Mouse (Mus musculus) stomach, embryonic 15.5 days (tissue): ENCODE data around the gene Lyar. TPM values are rescaled to one million over a fixed set of nuclear protein-coding genes. Genes with fewer than 3 reads are reported as not detected.

Experiments used
- ATAC-seq: fragments of 200-750 bp; cut with Nextera tagmentation; 2 replicates; pipeline ENCODE4 v1.8.0; 2017; ENCODE audit warnings: low read depth, moderate number of reproducible peaks, moderate TSS enrichment; ENCODE audit not compliant: insufficient read depth, low FRiP score
- H3K27ac ChIP-seq: fragments of 300-500 bp; sonication (generic); 2 replicates; pipeline ENCODE4 v1.5.1; 2015; ENCODE audit warnings: mild to moderate bottlenecking, inconsistent platforms
- H3K27me3 ChIP-seq: fragments of 300-500 bp; sonication (generic); replicated peaks from 2 replicates; pipeline ENCODE4 v1.6.1; 2015; ENCODE audit warnings: inconsistent platforms
- H3K36me3 ChIP-seq: fragments of 300-500 bp; sonication (generic); 2 replicates; pipeline ENCODE4 v1.6.1; 2015; ENCODE audit warnings: inconsistent platforms
- H3K4me1 ChIP-seq: fragments of 300-500 bp; sonication (generic); 2 replicates; pipeline ENCODE4 v1.6.1; 2015; ENCODE audit warnings: inconsistent platforms
- H3K4me2 ChIP-seq: fragments of 300-500 bp; sonication (generic); 2 replicates; pipeline ENCODE4 v1.6.1; 2015; ENCODE audit warnings: mild to moderate bottlenecking, inconsistent platforms
- H3K4me3 ChIP-seq: fragments of 300-500 bp; sonication (generic); replicated peaks from 2 replicates; pipeline ENCODE4 v1.5.1; 2015; ENCODE audit warnings: inconsistent platforms
- H3K9ac ChIP-seq: fragments of 300-500 bp; sonication (generic); 2 replicates; pipeline ENCODE4 v1.6.1; 2015; ENCODE audit warnings: inconsistent platforms
- H3K9me3 ChIP-seq: fragments of 300-500 bp; sonication (generic); 2 replicates; pipeline ENCODE4 v1.6.1; 2016; ENCODE audit warnings: inconsistent platforms
- WGBS: fragments of 180-500 bp; shearing (Covaris S2); methylation state at CpG from one replicate; pipeline ENCODE4 v1.1.7; 2015; 5-methylcytosine and 5-hydroxymethylcytosine counted together
- polyA plus RNA-seq: library from polyadenylated mRNA; unstranded; fragments of >200 nt; fragmentation: Nextera tagmentation; extraction: Ambion mirVana; gene quantifications from 2 replicates; pipeline ENCODE4 v1.2.1, GENCODE M21; 2015

Gene Lyar
- polyA plus RNA-seq, 1 experiment from 2014 or later, result 96.6 TPM

DNA sequence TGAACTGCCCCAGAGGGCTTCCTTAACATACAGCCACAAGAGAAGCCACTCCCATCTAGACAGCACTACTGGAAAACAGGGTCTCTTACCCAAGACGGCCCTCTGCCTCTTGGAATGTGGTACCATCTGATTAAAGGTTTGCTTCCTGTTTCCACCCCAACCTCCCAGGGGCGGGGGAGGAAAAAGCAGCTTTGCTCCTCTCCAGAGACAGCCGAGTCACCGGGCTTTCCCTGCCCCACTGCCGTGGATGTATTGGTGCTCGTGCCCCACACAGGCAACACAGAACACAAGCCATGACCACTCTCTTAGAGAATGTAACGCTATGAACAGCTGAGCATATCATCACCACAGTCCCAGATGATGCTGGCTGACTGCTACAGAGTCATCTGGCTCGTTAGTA is 11.3 kb upstream of the Lyar start:
- Histone ChIP-seq H3K9me3 (no peaks in the 10 kb centered on the region), H3K4me3 (no peak overlapping the region), H3K9ac (no peak overlapping the region), H3K4me2 (no peak overlapping the region), H3K36me3 (peaks cover 30% of the 10 kb centered on the region), H3K27me3 (no peaks in the 10 kb centered on the region), H3K27ac (no peak overlapping the region), H3K4me1 (no peaks in the 10 kb centered on the region)
- ATAC-seq, result no peak
- 68% methylated on average over 8 of the region's 8 CpGs for WGBS

DNA sequence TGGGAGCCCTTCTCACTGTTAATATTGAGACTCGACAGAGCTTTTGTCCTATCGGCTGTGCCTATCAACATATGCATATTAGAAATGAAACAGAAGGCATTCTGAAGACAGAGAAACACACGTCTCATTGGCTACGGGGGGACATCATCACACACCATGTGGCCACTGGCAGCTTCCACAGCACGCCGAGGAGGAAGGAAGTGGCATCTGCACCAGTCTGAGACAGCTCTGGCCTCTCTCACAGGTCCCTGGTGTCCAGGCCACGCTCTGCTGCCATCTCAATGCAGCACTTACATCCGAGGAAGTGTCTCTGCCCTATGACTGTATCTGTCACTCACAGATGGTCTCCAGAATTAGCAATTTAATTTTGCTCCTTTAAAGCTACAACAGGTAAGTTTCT is 8.6 kb upstream of the Lyar start:
- Histone ChIP-seq H3K27me3 (no peaks in the 10 kb centered on the region), H3K4me3 (no peak overlapping the region), H3K4me2 (no peak overlapping the region), H3K9ac (no peak overlapping the region), H3K36me3 (peaks cover 24% of the 10 kb centered on the region), H3K4me1 (no peaks in the 10 kb centered on the region), H3K27ac (no peak overlapping the region), H3K9me3 (no peaks in the 10 kb centered on the region)
- ATAC-seq, result no peak
- 80% methylated on average over 8 of the region's 8 CpGs for WGBS

DNA sequence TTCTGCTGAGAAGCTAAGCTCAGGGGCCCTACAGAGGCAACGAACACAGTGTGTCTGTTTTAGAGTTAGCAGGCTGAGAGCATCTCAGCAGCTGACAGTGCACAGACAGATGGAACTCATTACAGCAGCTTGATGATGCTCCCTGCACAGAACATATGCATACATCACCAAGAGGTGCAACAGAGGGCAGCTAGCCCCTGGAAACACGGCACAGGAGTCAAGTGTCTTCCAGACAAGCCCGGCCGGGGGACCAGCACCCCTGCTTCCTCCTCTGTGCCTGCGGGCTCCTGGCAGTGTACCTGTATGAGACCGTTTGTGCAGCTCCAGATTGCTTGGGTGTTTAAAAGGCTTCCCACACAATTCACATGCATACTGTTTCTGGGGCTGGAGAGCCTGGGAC is 7.3 kb upstream of the Lyar start:
- WGBS, result 82% methylated on average over 6 of the region's 6 CpGs
- H3K9me3 ChIP-seq, result no peaks in the 10 kb centered on the region
- H3K27me3 ChIP-seq, result no peaks in the 10 kb centered on the region
- H3K4me3 ChIP-seq, result no peak overlapping the region
- H3K27ac ChIP-seq, result no peak overlapping the region
- H3K4me1 ChIP-seq, result no peaks in the 10 kb centered on the region
- no peak for ATAC-seq
- H3K9ac ChIP-seq, result no peak overlapping the region
- no peak overlapping the region for H3K4me2 ChIP-seq
- peaks cover 24% of the 10 kb centered on the region for H3K36me3 ChIP-seq

DNA sequence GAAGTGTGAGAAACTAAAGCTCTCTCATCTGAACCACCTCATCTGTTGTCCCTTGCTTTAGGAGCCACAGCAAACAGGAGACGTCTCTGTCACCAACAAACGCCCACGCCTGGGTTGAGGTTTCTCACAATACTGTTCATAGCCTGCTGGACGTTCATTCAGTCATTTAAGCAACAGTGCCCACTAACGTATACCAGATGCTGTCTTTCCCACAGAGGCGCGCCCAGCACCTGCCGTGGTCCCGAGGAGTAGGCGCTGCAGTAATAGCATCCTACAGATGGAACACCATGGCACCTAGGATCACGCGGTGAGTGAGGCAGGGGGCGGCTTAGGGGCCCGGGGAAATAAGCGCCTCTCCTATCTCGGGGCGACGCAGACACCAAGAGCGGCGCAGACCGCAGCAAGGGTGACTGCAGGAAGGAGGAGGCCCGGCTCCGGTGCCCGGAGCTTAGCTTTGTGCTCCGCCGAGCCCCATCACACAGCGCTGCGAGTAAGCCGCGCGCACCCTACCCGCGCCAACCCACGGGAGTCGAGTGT is 431 bp upstream of the Lyar start:
- Histone ChIP-seq H3K9me3 (no peaks in the 10 kb centered on the region), H3K36me3 (no peaks in the 10 kb centered on the region; the same call in 1 of the 2 replicates), H3K27me3 (no peaks in the 10 kb centered on the region), H3K4me1 (peaks cover 15% of the 10 kb centered on the region), H3K9ac (peak overlapping the region; percentile 79), H3K4me2 (peak overlapping the region; percentile 72), H3K4me3 (peak overlapping the region; percentile 74), H3K27ac (peak overlapping the region; percentile 27; the same call in 1 of the 2 replicates)
- under 1% methylated on average over 35 of the region's 35 CpGs for WGBS
- ATAC-seq, result peak; percentile 70

DNA sequence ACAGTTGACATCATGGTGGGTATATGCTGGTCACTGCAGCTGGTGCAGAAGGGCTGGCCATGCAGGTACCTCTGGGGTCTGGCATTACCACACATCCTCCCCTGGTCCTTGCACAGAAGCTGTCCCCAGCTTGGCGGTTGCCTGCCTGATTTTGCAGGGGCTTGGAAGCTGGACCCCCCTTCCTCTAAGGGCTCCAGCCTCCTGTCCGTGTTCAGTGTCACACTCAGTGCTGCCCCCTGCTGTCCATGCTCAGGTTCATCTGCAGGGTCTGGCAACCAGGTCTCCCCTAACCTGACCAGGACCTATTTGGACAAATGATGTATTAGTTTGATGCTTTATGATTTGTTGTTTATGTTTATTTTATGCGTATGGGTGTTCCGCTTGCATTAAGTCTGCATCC is 15.2 kb downstream of the Lyar start:
- WGBS, result 62% methylated on average over 4 of the region's 4 CpGs
- Histone ChIP-seq H3K27me3 (no peaks in the 10 kb centered on the region), H3K4me1 (no peaks in the 10 kb centered on the region), H3K9ac (no peak overlapping the region), H3K4me3 (no peak overlapping the region), H3K4me2 (no peak overlapping the region), H3K36me3 (peaks cover 22% of the 10 kb centered on the region), H3K27ac (no peak overlapping the region), H3K9me3 (no peaks in the 10 kb centered on the region)
- no peak for ATAC-seq

DNA sequence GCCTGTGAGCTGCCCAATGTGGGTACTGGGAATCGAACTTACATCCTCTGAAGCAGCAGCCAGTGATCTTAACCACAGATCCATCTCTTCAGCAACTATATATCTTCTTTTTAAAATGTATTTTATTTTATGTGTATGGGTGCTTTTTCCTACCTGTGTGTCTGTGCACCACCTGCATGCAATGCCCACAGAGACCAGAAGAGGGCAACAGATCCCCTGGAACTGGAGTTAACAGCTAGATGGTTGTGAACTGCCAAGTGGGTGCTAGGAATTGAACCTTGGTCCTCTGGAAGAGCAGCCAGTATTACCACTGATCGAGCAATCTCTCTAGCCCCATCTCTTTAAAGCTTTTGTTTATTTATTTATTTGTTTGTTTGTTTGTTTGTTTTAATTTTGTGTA is 16.4 kb downstream of the Lyar start:
- no peak for ATAC-seq
- no peaks in the 10 kb centered on the region for H3K4me1 ChIP-seq
- 94% methylated on average over 2 of the region's 2 CpGs for WGBS
- H3K27me3 ChIP-seq, result no peaks in the 10 kb centered on the region
- H3K4me2 ChIP-seq, result no peak overlapping the region
- H3K36me3 ChIP-seq, result peaks cover 13% of the 10 kb centered on the region
- no peak overlapping the region for H3K27ac ChIP-seq
- H3K9ac ChIP-seq, result no peak overlapping the region
- no peaks in the 10 kb centered on the region for H3K9me3 ChIP-seq
- no peak overlapping the region for H3K4me3 ChIP-seq

DNA sequence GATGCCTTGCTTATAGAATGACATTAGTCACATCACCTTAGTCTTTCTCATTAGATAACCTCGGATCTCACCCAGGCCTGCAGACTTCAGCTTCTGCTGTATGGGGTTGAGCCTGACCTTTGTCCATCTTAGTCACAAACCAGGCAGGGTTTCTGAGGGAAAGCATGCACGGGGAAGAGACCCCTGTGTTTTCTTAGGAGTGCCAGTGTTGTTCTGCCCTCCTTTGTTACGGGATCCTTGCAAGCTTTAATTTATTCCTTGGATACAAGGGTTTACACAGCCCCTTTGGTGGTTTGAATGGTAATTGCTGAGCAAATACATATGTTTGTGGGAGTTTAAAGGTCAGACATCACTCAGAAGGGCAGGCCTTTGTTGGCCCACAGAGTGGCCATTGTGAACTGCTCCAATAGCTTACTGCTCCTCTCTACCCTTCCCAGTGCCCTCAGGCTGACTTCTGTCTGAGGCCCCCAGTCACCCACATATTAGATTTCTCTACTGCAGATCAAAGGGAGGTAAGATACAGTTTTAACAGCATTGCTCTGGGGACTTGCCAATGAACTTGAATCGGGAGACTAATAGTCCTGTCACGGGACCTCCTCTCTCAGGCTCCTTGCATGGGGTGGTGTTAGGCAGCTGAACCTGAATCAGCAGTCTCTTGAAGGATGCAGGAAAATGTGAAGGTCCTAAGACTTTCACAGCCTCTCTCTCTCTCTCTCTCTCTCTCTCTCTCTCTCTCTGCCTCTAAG is 20.6 kb downstream of the Lyar start:
- H3K9me3 ChIP-seq, result no peaks in the 10 kb centered on the region
- H3K27me3 ChIP-seq, result no peaks in the 10 kb centered on the region
- H3K4me2 ChIP-seq, result no peak overlapping the region
- no peak overlapping the region for H3K9ac ChIP-seq
- H3K36me3 ChIP-seq, result no peaks in the 10 kb centered on the region
- peak; percentile 70 for ATAC-seq
- H3K4me1 ChIP-seq, result no peaks in the 10 kb centered on the region
- no peak overlapping the region for H3K27ac ChIP-seq
- WGBS, result 45% methylated on average over 5 of the region's 5 CpGs
- no peak overlapping the region for H3K4me3 ChIP-seq

DNA sequence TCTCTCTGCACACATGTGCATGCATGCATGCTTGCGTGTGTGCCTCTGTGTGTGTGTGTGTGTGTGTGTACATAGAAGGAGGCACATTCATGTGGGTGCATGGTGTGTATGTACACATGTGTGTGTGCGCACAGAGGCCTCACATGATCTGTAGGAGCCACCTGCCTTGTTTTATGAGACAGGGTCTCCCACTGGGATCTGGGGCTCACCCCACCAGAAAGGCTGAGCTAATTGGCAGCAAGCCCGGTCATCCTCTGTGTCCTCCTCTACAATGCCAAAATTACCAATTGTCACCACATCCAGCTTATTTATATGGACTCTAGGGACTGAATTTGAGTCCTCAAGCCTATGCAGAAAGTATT is 21.2 kb downstream of the Lyar start:
- H3K4me3 ChIP-seq, result no peak overlapping the region
- no peaks in the 10 kb centered on the region for H3K36me3 ChIP-seq
- H3K4me2 ChIP-seq, result no peak overlapping the region
- no peaks in the 10 kb centered on the region for H3K4me1 ChIP-seq
- H3K27ac ChIP-seq, result no peak overlapping the region
- no peak overlapping the region for H3K9ac ChIP-seq
- H3K9me3 ChIP-seq, result no peaks in the 10 kb centered on the region
- 82% methylated on average over 3 of the region's 3 CpGs for WGBS
- no peak for ATAC-seq
- no peaks in the 10 kb centered on the region for H3K27me3 ChIP-seq

DNA sequence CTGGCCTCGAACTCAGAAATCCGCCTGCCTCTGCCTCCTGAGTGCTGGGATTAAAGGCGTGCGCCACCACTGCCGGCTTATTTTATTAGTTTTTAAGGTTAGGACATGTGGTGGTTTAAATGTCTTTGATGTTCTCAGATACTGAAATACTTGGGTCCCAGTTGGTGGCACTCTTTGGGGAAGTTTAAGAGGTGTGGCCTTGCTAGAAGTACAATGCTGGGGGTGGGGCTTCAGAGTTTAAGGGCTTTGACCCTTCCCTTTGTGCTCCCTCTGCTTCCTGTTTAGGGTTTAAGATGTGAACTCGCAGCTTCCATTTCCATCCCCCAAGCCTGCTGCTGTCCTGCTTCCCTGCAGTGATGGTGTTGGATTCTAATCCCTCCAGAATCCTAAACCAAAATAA is 21.7 kb downstream of the Lyar start:
- no peak overlapping the region for H3K4me3 ChIP-seq

DNA sequence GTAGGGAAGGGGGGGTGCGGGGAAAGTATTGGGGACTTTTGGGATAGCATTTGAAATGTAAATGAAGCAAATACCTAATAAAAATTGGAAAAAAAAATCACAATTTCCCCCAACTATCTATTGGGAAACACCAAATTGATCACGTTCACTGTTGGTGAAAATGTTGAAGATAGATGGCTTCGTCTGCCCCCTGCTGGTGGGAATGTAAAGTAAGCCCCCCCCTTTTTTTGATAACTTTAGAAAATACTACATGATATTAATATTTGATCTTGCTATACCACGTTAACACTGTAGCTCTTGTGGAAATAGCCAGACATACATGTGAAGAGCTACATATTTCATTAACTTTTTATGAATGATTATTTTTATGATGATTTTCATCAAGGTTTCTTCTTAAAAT is 34.9 kb downstream of the Lyar start:
- 42% methylated on average over 4 of the region's 4 CpGs for WGBS
- H3K27ac ChIP-seq, result no peak overlapping the region
- H3K4me2 ChIP-seq, result no peak overlapping the region

More for the DNA sequence above, 21.7 kb downstream of the Lyar start:
- Histone ChIP-seq H3K4me1 (no peaks in the 10 kb centered on the region), H3K27ac (no peak overlapping the region), H3K9ac (no peak overlapping the region), H3K9me3 (no peaks in the 10 kb centered on the region), H3K4me2 (no peak overlapping the region), H3K36me3 (no peaks in the 10 kb centered on the region), H3K27me3 (no peaks in the 10 kb centered on the region)
- no peak for ATAC-seq
- 78% methylated on average over 6 of the region's 6 CpGs for WGBS

DNA sequence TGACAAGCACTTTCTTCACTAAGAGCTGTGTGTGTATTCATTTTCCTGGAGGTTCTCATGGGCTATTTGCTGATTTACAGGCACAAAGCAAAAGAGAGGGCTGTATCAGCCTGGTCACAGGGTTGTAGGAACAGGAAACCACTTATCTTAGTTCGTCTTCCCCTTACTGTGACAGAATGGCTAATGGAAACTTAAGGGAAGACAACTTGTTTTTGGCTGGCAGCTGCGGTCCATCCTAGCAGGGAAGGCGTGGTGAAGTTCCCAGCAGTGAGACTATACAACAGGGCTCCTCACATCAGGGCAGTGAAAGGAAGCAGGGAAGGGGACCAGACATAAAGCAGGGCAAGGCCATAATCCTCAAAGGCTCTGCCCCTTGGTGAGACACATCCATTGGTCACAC is 35.4 kb downstream of the Lyar start:
- no peak overlapping the region for H3K4me3 ChIP-seq
- H3K36me3 ChIP-seq, result no peaks in the 10 kb centered on the region
- ATAC-seq, result no peak
- WGBS, result 65% methylated on average over 3 of the region's 3 CpGs
- no peaks in the 10 kb centered on the region for H3K9me3 ChIP-seq
- H3K4me2 ChIP-seq, result no peak overlapping the region
- H3K9ac ChIP-seq, result no peak overlapping the region
- H3K27me3 ChIP-seq, result no peaks in the 10 kb centered on the region
- no peaks in the 10 kb centered on the region for H3K4me1 ChIP-seq
- no peak overlapping the region for H3K27ac ChIP-seq

More for the DNA sequence above, 34.9 kb downstream of the Lyar start:
- no peak for ATAC-seq
- Histone ChIP-seq H3K36me3 (no peaks in the 10 kb centered on the region), H3K9ac (no peak overlapping the region), H3K4me1 (no peaks in the 10 kb centered on the region), H3K4me3 (no peak overlapping the region), H3K9me3 (no peaks in the 10 kb centered on the region), H3K27me3 (no peaks in the 10 kb centered on the region)

DNA sequence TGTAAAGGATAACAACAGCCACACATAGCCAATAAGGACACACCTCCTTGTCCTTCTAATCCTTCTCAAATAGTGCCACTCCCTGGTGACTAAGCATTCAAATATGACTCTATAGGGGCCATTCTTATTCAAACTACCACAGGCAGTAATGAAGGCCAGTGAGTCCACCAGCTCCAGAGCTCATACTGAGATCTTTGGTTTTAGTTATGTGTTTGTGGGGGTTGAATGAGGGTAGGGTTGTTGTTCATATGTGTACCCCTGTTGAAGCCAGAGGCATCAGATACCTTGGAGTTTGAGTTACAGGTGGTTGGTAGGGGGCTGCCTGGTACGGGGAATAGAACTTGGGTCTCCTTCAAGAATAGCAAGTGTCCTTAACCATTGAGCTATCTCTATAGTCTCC is 36.3 kb downstream of the Lyar start:
- no peak for ATAC-seq
- H3K4me3 ChIP-seq, result no peak overlapping the region
- 91% methylated on average over 1 of the region's 1 CpGs for WGBS
- H3K27me3 ChIP-seq, result no peaks in the 10 kb centered on the region
- H3K4me1 ChIP-seq, result peaks cover 5% of the 10 kb centered on the region; the same call in 1 of the 2 replicates
- H3K27ac ChIP-seq, result no peak overlapping the region
- H3K36me3 ChIP-seq, result no peaks in the 10 kb centered on the region
- H3K4me2 ChIP-seq, result no peak overlapping the region
- no peaks in the 10 kb centered on the region for H3K9me3 ChIP-seq
- no peak overlapping the region for H3K9ac ChIP-seq
